Mouse (Mus musculus): ENCODE data around the gene Nr1d1.
A peak's percentile ranks its signal among the peaks of the same experiment; 100 is the strongest.

DNA sequence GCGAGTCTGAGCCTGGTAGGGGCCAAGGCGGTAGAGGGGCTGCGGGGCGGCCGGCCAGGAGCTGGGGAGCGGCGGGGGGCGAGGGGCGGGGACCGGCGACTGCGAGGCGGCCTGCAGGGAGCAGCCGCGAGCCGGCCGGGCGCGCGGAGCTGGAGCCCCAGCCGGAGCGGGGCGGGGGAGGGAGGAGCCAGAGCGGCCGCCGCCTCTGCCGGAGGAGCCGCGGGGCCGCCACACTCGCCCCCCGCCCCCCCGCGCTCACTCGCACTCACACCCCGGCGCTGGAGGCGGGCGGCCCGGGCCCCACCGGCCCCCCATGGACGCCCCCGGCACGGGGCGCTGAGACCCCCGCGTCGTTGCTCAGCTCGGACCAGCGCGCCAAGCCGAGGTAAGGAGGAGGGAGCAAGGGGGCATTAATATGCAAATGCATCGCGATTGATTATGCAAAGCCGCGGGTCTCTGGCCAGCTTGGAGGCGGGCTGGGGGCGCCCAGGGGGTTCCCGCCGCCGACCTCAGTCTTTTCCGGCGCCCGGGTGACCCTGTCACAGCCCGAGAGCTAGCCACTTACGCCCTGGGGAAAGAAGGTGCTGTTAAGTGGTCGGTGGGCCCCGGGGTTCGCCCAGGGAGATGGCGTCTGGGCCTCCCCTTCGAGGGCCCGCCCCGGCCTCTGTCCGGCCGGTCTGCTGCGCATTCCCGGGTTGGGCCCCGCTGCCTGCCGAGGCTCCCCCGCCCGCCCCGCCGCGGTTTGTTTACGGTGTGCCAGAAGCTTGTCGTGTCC is 33.3 kb downstream of the Nr1d1 start:
- no peak for TF ChIP-seq POLR2A (IDR thresholded peaks at IDR 0.05; ENCODE audit: extremely low read depth, insufficient read depth, low read length)
- peak; percentile 56 for TF ChIP-seq CTCF (IDR thresholded peaks at IDR 0.05; ENCODE audit: low read depth, low read length)

Data from liver, adult 2 months (tissue).